Mouse (Mus musculus) embryonic facial prominence, embryonic 10.5 days (tissue): ENCODE measurements around the gene Dao. TPM values are rescaled to one million over a fixed set of nuclear protein-coding genes. Genes with fewer than 3 reads are reported as not detected.

Experiments
- DNase-seq: peaks from one replicate; pipeline ENCODE4 v3.0.0-alpha.2; 2017; ENCODE audit warnings: low spot score
- H3K27ac ChIP-seq: fragments of 300-500 bp; sonication (generic); replicated peaks from 2 replicates; pipeline ENCODE4 v1.5.1; 2016; ENCODE audit warnings: mild to moderate bottlenecking
- H3K27me3 ChIP-seq: fragments of 300-500 bp; sonication (generic); replicated peaks from 2 replicates; pipeline ENCODE4 v1.6.1; 2016; ENCODE audit warnings: low read depth, mild to moderate bottlenecking; ENCODE audit not compliant: poor library complexity, severe bottlenecking
- H3K36me3 ChIP-seq: fragments of 300-500 bp; sonication (generic); replicated peaks from 2 replicates; pipeline ENCODE4 v1.6.1; 2016; ENCODE audit warnings: mild to moderate bottlenecking, moderate library complexity
- H3K4me1 ChIP-seq: fragments of 300-500 bp; sonication (generic); 2 replicates; pipeline ENCODE4 v1.6.1; 2016
- H3K4me3 ChIP-seq: fragments of 300-500 bp; sonication (generic); 2 replicates; pipeline ENCODE4 v1.5.1; 2016; ENCODE audit warnings: mild to moderate bottlenecking, moderate library complexity
- H3K9me3 ChIP-seq: fragments of 300-500 bp; sonication (generic); 2 replicates; pipeline ENCODE4 v1.6.1; 2016; ENCODE audit warnings: mild to moderate bottlenecking
- WGBS: fragments of 180-500 bp; shearing (Covaris S2); methylation state at CpG from one replicate; pipeline ENCODE4 v1.1.7; 2016; 5-methylcytosine and 5-hydroxymethylcytosine counted together
- polyA plus RNA-seq: library from polyadenylated mRNA; unstranded; fragments of >200 nt; fragmentation: Nextera tagmentation; extraction: Ambion mirVana; gene quantifications from 2 replicates; pipeline ENCODE4 v1.2.1, GENCODE M21; 2016

The Dao gene
- polyA plus RNA-seq, 1 experiment from 2014 or later = not detected

- WGBS = 36% methylated on average over 9 of the region's 9 CpGs
- peak overlapping the region; percentile 57 for H3K27ac ChIP-seq
- peaks cover 56% of the 10 kb centered on the region for H3K36me3 ChIP-seq
Measured at GRCm38 (mm10) chr5:113986182-113986961, 17.1 kb upstream of the Dao start.

GRCm38 (mm10) chr5:113989437-113990024 is 14.0 kb upstream of the Dao start:
- peaks cover 63% of the 10 kb centered on the region for H3K4me1 ChIP-seq
- H3K27ac ChIP-seq = no peak overlapping the region
- DNase-seq = no peak
- H3K4me3 ChIP-seq = no peak overlapping the region
- H3K36me3 ChIP-seq = peaks cover 39% of the 10 kb centered on the region
- H3K9me3 ChIP-seq = no peaks in the 10 kb centered on the region
- no peaks in the 10 kb centered on the region for H3K27me3 ChIP-seq
- 87% methylated on average over 20 of the region's 20 CpGs for WGBS

More at GRCm38 (mm10) chr5:113986182-113986961, 17.1 kb upstream of the Dao start:
- H3K4me3 ChIP-seq = no peak overlapping the region
- no peaks in the 10 kb centered on the region for H3K9me3 ChIP-seq
- DNase-seq = no peak
- no peaks in the 10 kb centered on the region for H3K27me3 ChIP-seq
- H3K4me1 ChIP-seq = peaks cover 57% of the 10 kb centered on the region

- DNase-seq = no peak
- no peaks in the 10 kb centered on the region for H3K9me3 ChIP-seq
- no peak overlapping the region for H3K27ac ChIP-seq
- no peak overlapping the region for H3K4me3 ChIP-seq
- peaks cover 34% of the 10 kb centered on the region for H3K36me3 ChIP-seq
- 77% methylated on average over 5 of the region's 5 CpGs for WGBS
- H3K27me3 ChIP-seq = no peaks in the 10 kb centered on the region
- H3K4me1 ChIP-seq = peaks cover 54% of the 10 kb centered on the region
Measured at GRCm38 (mm10) chr5:113990593-113990992, 12.9 kb upstream of the Dao start.

GRCm38 (mm10) chr5:113991141-113991540 is 12.4 kb upstream of the Dao start:
- no peaks in the 10 kb centered on the region for H3K9me3 ChIP-seq
- H3K4me1 ChIP-seq = peaks cover 49% of the 10 kb centered on the region
- H3K27me3 ChIP-seq = no peaks in the 10 kb centered on the region
- WGBS = 75% methylated on average over 7 of the region's 7 CpGs
- no peak overlapping the region for H3K4me3 ChIP-seq
- H3K36me3 ChIP-seq = peaks cover 30% of the 10 kb centered on the region
- H3K27ac ChIP-seq = no peak overlapping the region
- DNase-seq = no peak

- no peak for DNase-seq
- Histone ChIP-seq H3K4me1 (peaks cover 48% of the 10 kb centered on the region), H3K4me3 (peak overlapping the region; percentile 87), H3K9me3 (no peaks in the 10 kb centered on the region), H3K27ac (peak overlapping the region; percentile 98), H3K27me3 (no peaks in the 10 kb centered on the region), H3K36me3 (peaks cover 21% of the 10 kb centered on the region)
- 32% methylated on average over 12 of the region's 12 CpGs for WGBS
Measured at GRCm38 (mm10) chr5:113992339-113992831, 11.1 kb upstream of the Dao start.

GRCm38 (mm10) chr5:113993031-113993486 is 10.4 kb upstream of the Dao start:
- no peak for DNase-seq
- H3K4me3 ChIP-seq = peak overlapping the region; percentile 87
- under 1% methylated on average over 22 of the region's 22 CpGs for WGBS
- peaks cover 48% of the 10 kb centered on the region for H3K4me1 ChIP-seq
- no peaks in the 10 kb centered on the region for H3K9me3 ChIP-seq
- no peaks in the 10 kb centered on the region for H3K27me3 ChIP-seq
- peaks cover 16% of the 10 kb centered on the region for H3K36me3 ChIP-seq
- H3K27ac ChIP-seq = peak overlapping the region; percentile 98

GRCm38 (mm10) chr5:113993487-113994465 is 9.7 kb upstream of the Dao start, which contains the start of gene Ssh1:
Gene Ssh1 (minus strand): TSS chr5:113993894.
- H3K9me3 ChIP-seq = no peaks in the 10 kb centered on the region
- WGBS = under 1% methylated on average over 81 of the region's 83 CpGs
- H3K27me3 ChIP-seq = no peaks in the 10 kb centered on the region
- H3K27ac ChIP-seq = peak within 1 kb of the TSS; percentile 98
- peak within 1 kb of the TSS; percentile 87 for H3K4me3 ChIP-seq
- H3K36me3 ChIP-seq = peaks cover 12% of the 10 kb centered on the region
- DNase-seq = peak; percentile 96
- H3K4me1 ChIP-seq = peaks cover 48% of the 10 kb centered on the region

- no peaks in the 10 kb centered on the region for H3K36me3 ChIP-seq
- peaks cover 31% of the 10 kb centered on the region for H3K4me1 ChIP-seq
- H3K4me3 ChIP-seq = no peak overlapping the region
- no peak overlapping the region for H3K27ac ChIP-seq
- DNase-seq = no peak
- no peaks in the 10 kb centered on the region for H3K27me3 ChIP-seq
- H3K9me3 ChIP-seq = no peaks in the 10 kb centered on the region
- WGBS = 59% methylated on average over 2 of the region's 2 CpGs
Measured at GRCm38 (mm10) chr5:113996458-113996857, 7.0 kb upstream of the Dao start.

GRCm38 (mm10) chr5:113999382-113999781 is 4.1 kb upstream of the Dao start:
- Histone ChIP-seq H3K4me3 (no peak overlapping the region), H3K9me3 (no peaks in the 10 kb centered on the region), H3K4me1 (peaks cover 8% of the 10 kb centered on the region), H3K36me3 (no peaks in the 10 kb centered on the region), H3K27me3 (no peaks in the 10 kb centered on the region), H3K27ac (no peak overlapping the region)
- no peak for DNase-seq
- WGBS = 62% methylated on average over 5 of the region's 5 CpGs

GRCm38 (mm10) chr5:114004573-114004972 is 1.1 kb downstream of the Dao start:
- no peaks in the 10 kb centered on the region for H3K27me3 ChIP-seq
- H3K36me3 ChIP-seq = no peaks in the 10 kb centered on the region
- H3K27ac ChIP-seq = no peak overlapping the region
- DNase-seq = no peak
- WGBS = 86% methylated on average over 11 of the region's 11 CpGs
- H3K4me3 ChIP-seq = no peak overlapping the region
- H3K9me3 ChIP-seq = no peaks in the 10 kb centered on the region
- H3K4me1 ChIP-seq = no peaks in the 10 kb centered on the region

GRCm38 (mm10) chr5:114005100-114005499 is 1.6 kb downstream of the Dao start:
- no peak overlapping the region for H3K27ac ChIP-seq
- H3K4me1 ChIP-seq = no peaks in the 10 kb centered on the region
- no peaks in the 10 kb centered on the region for H3K27me3 ChIP-seq
- no peak for DNase-seq
- no peaks in the 10 kb centered on the region for H3K9me3 ChIP-seq
- no peaks in the 10 kb centered on the region for H3K36me3 ChIP-seq
- H3K4me3 ChIP-seq = no peak overlapping the region
- WGBS = 89% methylated on average over 5 of the region's 5 CpGs

- DNase-seq = no peak
- WGBS = 86% methylated on average over 4 of the region's 4 CpGs
- no peak overlapping the region for H3K4me3 ChIP-seq
- H3K27ac ChIP-seq = no peak overlapping the region
- H3K36me3 ChIP-seq = no peaks in the 10 kb centered on the region
- H3K9me3 ChIP-seq = no peaks in the 10 kb centered on the region
- H3K4me1 ChIP-seq = no peaks in the 10 kb centered on the region
- H3K27me3 ChIP-seq = no peaks in the 10 kb centered on the region
Measured at GRCm38 (mm10) chr5:114006974-114007373, 3.5 kb downstream of the Dao start.
